Mouse (Mus musculus) lung, postnatal 0 days (tissue): ENCODE results near the gene Ier2.

Experiments used
- CTCF ChIP-seq: IDR thresholded peaks from 2 replicates; pipeline ENCODE4 v1.5.1; 2016; ENCODE audit warnings: antibody characterized with exemption, mild to moderate bottlenecking
- EP300 ChIP-seq: IDR thresholded peaks from 2 replicates; pipeline ENCODE4 v1.6.1; 2016; ENCODE audit warnings: antibody characterized with exemption, mild to moderate bottlenecking, control low read depth

- TF ChIP-seq CTCF (peak; percentile 37), EP300 (no peak)
These were observed 25.1 kb upstream of the Ier2 start, which contains the start of gene Nacc1 for GRCm38 (mm10) chr8:84687705-84688100.
